Mouse (Mus musculus): ENCODE measurements around the gene Olig2.
"Not testable (repeated sequence)": the region's sequence is repeated elsewhere in the genome, so short reads cannot be mapped to it uniquely, and the experiment has no call there.

Olig2 gene

GRCm38 (mm10) chr16:91226883-91227759 lies 1.9 kb downstream of the Olig2 start:
- DNase-seq (ENCODE audit: low read depth, low spot score) = no peak

- no peak for DNase-seq (ENCODE audit: low read depth, low spot score)
These were observed 2.4 kb downstream of the Olig2 start for GRCm38 (mm10) chr16:91227760-91228043.

- DNase-seq (ENCODE audit: low read depth, low spot score) = no peak
These were observed 3.2 kb downstream of the Olig2 start for GRCm38 (mm10) chr16:91228238-91229071.

- no peak for DNase-seq (ENCODE audit: low read depth, low spot score)
These were observed 3.8 kb downstream of the Olig2 start for GRCm38 (mm10) chr16:91229072-91229348.

GRCm38 (mm10) chr16:91229643-91230042 lies 4.4 kb downstream of the Olig2 start:
- DNase-seq (ENCODE audit: low read depth, low spot score) = no peak

- DNase-seq (ENCODE audit: low read depth, low spot score) = no peak
These were observed 6.7 kb downstream of the Olig2 start for GRCm38 (mm10) chr16:91231781-91232469.

- DNase-seq (ENCODE audit: low read depth, low spot score) = no peak
These were observed 7.4 kb downstream of the Olig2 start for GRCm38 (mm10) chr16:91232470-91233240.

- peak; percentile 46 for DNase-seq (ENCODE audit: low read depth, low spot score)
These were observed 8.1 kb downstream of the Olig2 start for GRCm38 (mm10) chr16:91233241-91233944.

GRCm38 (mm10) chr16:91239024-91239423 lies 13.8 kb downstream of the Olig2 start:
- DNase-seq (ENCODE audit: low read depth, low spot score) = no peak

- peak; percentile 30 for DNase-seq (ENCODE audit: low read depth, low spot score)
These were observed 21.0 kb downstream of the Olig2 start for GRCm38 (mm10) chr16:91246292-91246691.

- not testable (repeated sequence) for DNase-seq (ENCODE audit: low read depth, low spot score)
These were observed 30.3 kb downstream of the Olig2 start for GRCm38 (mm10) chr16:91255419-91256164.

GRCm38 (mm10) chr16:91258956-91259355 lies 33.7 kb downstream of the Olig2 start:
- no peak for DNase-seq (ENCODE audit: low read depth, low spot score)

- DNase-seq (ENCODE audit: low read depth, low spot score) = no peak
These were observed 35.6 kb downstream of the Olig2 start for GRCm38 (mm10) chr16:91260861-91261260.

- peak; percentile 64 for DNase-seq (ENCODE audit: low read depth, low spot score)
These were observed 37.4 kb downstream of the Olig2 start for GRCm38 (mm10) chr16:91262467-91263220.

GRCm38 (mm10) chr16:91265972-91266371 lies 40.7 kb downstream of the Olig2 start:
- DNase-seq (ENCODE audit: low read depth, low spot score) = peak; percentile 87

- no peak for DNase-seq (ENCODE audit: low read depth, low spot score)
These were observed 43.6 kb downstream of the Olig2 start for GRCm38 (mm10) chr16:91268724-91269452.

- DNase-seq (ENCODE audit: low read depth, low spot score) = peak; percentile 96
These were observed 44.4 kb downstream of the Olig2 start, which contains the start of gene Olig1 for GRCm38 (mm10) chr16:91269468-91270211. Gene Olig1 (plus strand): TSS chr16:91269772.

Data from brain, adult 2 months (tissue).